Mouse (Mus musculus): Measurements from ENCODE around the gene Kansl1. TPM values are rescaled to one million over a fixed set of nuclear protein-coding genes. Genes with fewer than 3 reads are reported as not detected.

Kansl1 gene
- total and polyA plus RNA-seq, 3 experiments, result 31.7 to 143 (median 100) TPM

DNA sequence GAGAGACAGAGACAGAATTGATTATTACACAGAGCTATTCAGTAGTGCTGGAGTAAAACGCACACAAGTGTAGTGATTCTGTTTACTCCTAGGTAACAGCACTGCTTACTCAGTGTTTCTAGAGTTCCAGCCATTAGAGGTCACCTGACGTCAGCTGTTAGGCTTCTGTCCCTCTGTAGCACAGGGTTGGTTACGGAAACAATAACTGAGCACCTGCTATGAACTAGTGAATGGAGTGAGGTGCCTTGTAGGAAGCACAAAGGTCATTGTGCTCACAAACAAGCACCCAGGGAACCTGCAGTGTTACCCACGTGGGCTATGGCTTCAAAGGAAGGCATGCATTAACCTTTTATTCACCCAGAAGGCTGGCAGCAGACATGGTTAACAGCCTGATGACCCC, 10.8 kb upstream of the Kansl1 start:
- H3K4me1 ChIP-seq (ENCODE audit: insufficient read depth, low read depth, low read length), result no peaks in the 10 kb centered on the region
- DNase-seq (ENCODE audit: low spot score) (no peak), ATAC-seq (ENCODE audit: extremely low read depth, insufficient number of reproducible peaks, low FRiP score, poor library complexity, severe bottlenecking) (no peak)
- H3K36me3 ChIP-seq (replicated peaks), result no peaks in the 10 kb centered on the region
- peaks cover 21% of the 10 kb centered on the region for H3K27me3 ChIP-seq (ENCODE audit: insufficient read depth, low read length)
- no peak overlapping the region for H3K4me3 ChIP-seq (ENCODE audit: low read depth, low read length)
- no peak for TF ChIP-seq CTCF (IDR thresholded peaks at IDR 0.05; ENCODE audit: low read depth, low read length)
- TF ChIP-seq GATA2 (IDR thresholded peaks at IDR 0.05; ENCODE audit: borderline replicate concordance, low read depth, low read length), result no peak
- TF ChIP-seq TAL1 (conservative IDR thresholded peaks at IDR 0.05; ENCODE audit: low read depth, low read length), result no peak
- TF ChIP-seq GATA1 (IDR thresholded peaks at IDR 0.05; ENCODE audit: borderline replicate concordance, low read length), result no peak
- TF ChIP-seq POLR2AphosphoS5 (IDR thresholded peaks at IDR 0.05; ENCODE audit: insufficient replicate concordance, low read depth, low read length), result no peak
- H3K9me3 ChIP-seq (replicated peaks), result no peaks in the 10 kb centered on the region

DNA sequence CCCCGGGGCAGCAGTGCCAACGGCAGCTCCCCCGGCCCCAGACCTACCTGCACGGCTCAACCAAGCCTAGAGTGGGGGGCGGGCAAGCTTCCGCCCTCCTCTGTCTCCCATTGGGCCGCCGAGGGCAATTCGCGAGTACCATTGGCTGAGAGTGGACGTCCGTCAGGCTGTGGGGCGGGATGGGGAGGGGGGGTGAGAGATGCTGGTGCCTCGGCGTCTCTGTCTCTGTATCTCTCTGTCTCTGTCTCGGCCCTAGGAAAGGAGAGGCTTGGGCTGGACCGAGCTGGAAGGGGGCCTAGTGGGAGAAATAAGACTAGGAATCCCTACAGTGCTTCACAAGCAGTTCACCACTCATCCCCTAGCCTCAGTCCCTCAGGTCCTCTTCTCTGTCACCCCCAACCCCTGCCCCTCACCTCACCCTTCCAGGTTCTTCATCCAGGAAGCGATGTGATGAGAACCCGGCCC, 742 bp upstream of the Kansl1 start:
- H3K36me3 ChIP-seq (replicated peaks), result peaks cover 12% of the 10 kb centered on the region
- DNase-seq (ENCODE audit: low spot score) (peak; percentile 95), ATAC-seq (ENCODE audit: extremely low read depth, insufficient number of reproducible peaks, low FRiP score, poor library complexity, severe bottlenecking) (peak; percentile 100)
- H3K4me1 ChIP-seq (ENCODE audit: insufficient read depth, low read depth, low read length), result peaks cover 20% of the 10 kb centered on the region
- peaks cover 1% of the 10 kb centered on the region for H3K27me3 ChIP-seq (ENCODE audit: insufficient read depth, low read length)
- H3K4me3 ChIP-seq (ENCODE audit: low read depth, low read length), result peak overlapping the region; percentile 89
- H3K9me3 ChIP-seq (replicated peaks), result no peaks in the 10 kb centered on the region
- TF ChIP-seq CTCF (IDR thresholded peaks at IDR 0.05; ENCODE audit: low read depth, low read length) (no peak), TAL1 (conservative IDR thresholded peaks at IDR 0.05; ENCODE audit: low read depth, low read length) (no peak), GATA2 (IDR thresholded peaks at IDR 0.05; ENCODE audit: borderline replicate concordance, low read depth, low read length) (no peak), GATA1 (IDR thresholded peaks at IDR 0.05; ENCODE audit: borderline replicate concordance, low read length) (no peak), POLR2AphosphoS5 (IDR thresholded peaks at IDR 0.05; ENCODE audit: insufficient replicate concordance, low read depth, low read length) (no peak)

DNA sequence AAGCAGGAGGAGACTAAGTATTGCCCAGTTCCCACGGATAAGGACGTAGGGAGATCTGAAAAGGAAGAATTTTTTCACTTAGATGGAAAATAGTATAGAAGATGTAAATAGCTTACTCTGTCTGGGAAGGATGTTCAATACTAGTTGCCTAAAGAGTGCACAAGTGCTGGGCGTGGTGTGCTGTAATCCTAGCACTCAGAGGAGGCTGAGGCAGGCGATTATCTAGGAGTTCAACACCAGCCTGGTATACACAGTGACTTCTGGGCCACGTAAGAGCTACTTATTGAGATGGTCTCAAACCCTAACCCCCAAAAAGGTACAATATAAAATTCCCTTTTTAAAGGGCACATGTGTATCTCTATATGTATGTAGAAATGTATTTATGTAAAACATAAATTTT, 963 bp downstream of the Kansl1 start:
- H3K4me3 ChIP-seq (ENCODE audit: low read depth, low read length), result no peak overlapping the region
- H3K9me3 ChIP-seq (replicated peaks), result no peaks in the 10 kb centered on the region
- H3K4me1 ChIP-seq (ENCODE audit: insufficient read depth, low read depth, low read length), result peaks cover 21% of the 10 kb centered on the region
- DNase-seq (ENCODE audit: low spot score) (no peak), ATAC-seq (ENCODE audit: extremely low read depth, insufficient number of reproducible peaks, low FRiP score, poor library complexity, severe bottlenecking) (no peak)
- no peak for TF ChIP-seq CTCF (IDR thresholded peaks at IDR 0.05; ENCODE audit: low read depth, low read length)
- TF ChIP-seq TAL1 (conservative IDR thresholded peaks at IDR 0.05; ENCODE audit: low read depth, low read length), result no peak
- no peak for TF ChIP-seq GATA1 (IDR thresholded peaks at IDR 0.05; ENCODE audit: borderline replicate concordance, low read length)
- no peak for TF ChIP-seq POLR2AphosphoS5 (IDR thresholded peaks at IDR 0.05; ENCODE audit: insufficient replicate concordance, low read depth, low read length)
- no peak for TF ChIP-seq GATA2 (IDR thresholded peaks at IDR 0.05; ENCODE audit: borderline replicate concordance, low read depth, low read length)
- H3K27me3 ChIP-seq (ENCODE audit: insufficient read depth, low read length), result no peaks in the 10 kb centered on the region
- H3K36me3 ChIP-seq (replicated peaks), result peaks cover 27% of the 10 kb centered on the region

DNA sequence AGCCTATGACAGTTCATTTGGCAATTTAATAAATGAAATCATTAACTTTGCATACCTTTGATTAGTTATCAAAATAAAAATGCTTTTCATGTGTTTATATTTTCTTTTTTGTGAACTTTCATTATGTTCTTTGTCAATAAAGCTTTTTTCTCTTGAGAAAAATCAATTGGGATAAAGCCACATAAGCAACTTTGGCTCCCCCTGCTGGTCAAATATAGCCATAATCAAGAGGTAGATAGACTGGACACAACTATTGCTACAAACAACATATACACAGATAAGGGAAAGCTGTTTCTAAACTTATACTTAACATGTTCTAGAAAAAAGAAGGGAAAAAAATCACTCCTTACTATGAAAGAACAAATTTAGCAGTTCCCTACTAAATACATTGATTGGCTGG, 7.1 kb downstream of the Kansl1 start:
- Histone ChIP-seq H3K36me3 (replicated peaks) (peaks cover 50% of the 10 kb centered on the region), H3K4me1 (ENCODE audit: insufficient read depth, low read depth, low read length) (peaks cover 3% of the 10 kb centered on the region), H3K27me3 (ENCODE audit: insufficient read depth, low read length) (no peaks in the 10 kb centered on the region), H3K4me3 (ENCODE audit: low read depth, low read length) (no peak overlapping the region), H3K9me3 (replicated peaks) (no peaks in the 10 kb centered on the region)
- DNase-seq (ENCODE audit: low spot score) (peak; percentile 14), ATAC-seq (ENCODE audit: extremely low read depth, insufficient number of reproducible peaks, low FRiP score, poor library complexity, severe bottlenecking) (no peak)
- TF ChIP-seq CTCF (IDR thresholded peaks at IDR 0.05; ENCODE audit: low read depth, low read length), result peak; percentile 20; the same call in 1 of the 2 replicates
- TF ChIP-seq TAL1 (conservative IDR thresholded peaks at IDR 0.05; ENCODE audit: low read depth, low read length), result no peak
- no peak for TF ChIP-seq GATA2 (IDR thresholded peaks at IDR 0.05; ENCODE audit: borderline replicate concordance, low read depth, low read length)
- no peak for TF ChIP-seq POLR2AphosphoS5 (IDR thresholded peaks at IDR 0.05; ENCODE audit: insufficient replicate concordance, low read depth, low read length)
- no peak for TF ChIP-seq GATA1 (IDR thresholded peaks at IDR 0.05; ENCODE audit: borderline replicate concordance, low read length)

DNA sequence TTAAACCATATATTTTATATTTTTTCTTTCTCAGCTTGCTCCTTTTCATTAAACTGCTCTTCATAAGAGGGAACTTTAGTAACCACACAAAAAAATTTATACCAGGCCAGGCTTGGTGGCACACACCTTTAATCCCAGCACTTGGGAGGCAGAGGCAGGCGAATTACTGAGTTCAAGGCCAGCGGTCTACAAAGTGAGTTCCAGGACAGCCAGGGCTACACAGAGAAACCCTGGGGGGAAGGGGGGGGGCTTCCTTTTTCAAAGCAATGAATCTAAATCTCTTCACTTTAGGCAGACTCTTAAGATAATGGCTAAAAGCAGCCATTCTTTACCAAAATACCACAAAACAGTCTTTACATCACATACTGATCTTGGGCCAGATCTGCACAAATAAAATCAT, 9.0 kb downstream of the Kansl1 start:
- H3K36me3 ChIP-seq (replicated peaks), result peaks cover 48% of the 10 kb centered on the region
- H3K27me3 ChIP-seq (ENCODE audit: insufficient read depth, low read length), result no peaks in the 10 kb centered on the region
- H3K4me1 ChIP-seq (ENCODE audit: insufficient read depth, low read depth, low read length), result peaks cover 3% of the 10 kb centered on the region; the same call in 1 of the 2 replicates
- ATAC-seq (ENCODE audit: extremely low read depth, insufficient number of reproducible peaks, low FRiP score, poor library complexity, severe bottlenecking) (no peak), DNase-seq (ENCODE audit: low spot score) (no peak)
- no peak overlapping the region for H3K4me3 ChIP-seq (ENCODE audit: low read depth, low read length)
- H3K9me3 ChIP-seq (replicated peaks), result no peaks in the 10 kb centered on the region
- TF ChIP-seq GATA1 (IDR thresholded peaks at IDR 0.05; ENCODE audit: borderline replicate concordance, low read length) (no peak), CTCF (IDR thresholded peaks at IDR 0.05; ENCODE audit: low read depth, low read length) (no peak), POLR2AphosphoS5 (IDR thresholded peaks at IDR 0.05; ENCODE audit: insufficient replicate concordance, low read depth, low read length) (no peak), TAL1 (conservative IDR thresholded peaks at IDR 0.05; ENCODE audit: low read depth, low read length) (no peak), GATA2 (IDR thresholded peaks at IDR 0.05; ENCODE audit: borderline replicate concordance, low read depth, low read length) (no peak)

DNA sequence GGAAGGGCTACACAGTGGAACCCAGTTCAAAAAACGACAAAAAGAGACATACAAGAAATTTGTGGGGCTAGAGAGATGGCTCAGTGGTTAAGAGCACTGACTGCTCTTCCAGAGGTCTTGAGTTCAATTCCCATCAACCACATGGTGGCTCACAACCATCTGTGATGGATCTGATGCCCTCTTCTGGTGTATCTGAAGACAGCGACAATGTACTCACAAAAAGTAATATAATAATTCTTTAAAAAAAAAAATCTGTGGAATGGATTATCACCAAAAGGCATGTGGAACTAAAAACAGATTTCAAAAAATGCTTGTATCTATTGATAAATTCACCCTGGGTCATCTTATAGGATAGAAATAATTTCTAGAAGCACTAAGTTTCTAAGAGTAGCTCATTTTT, 10.2 kb downstream of the Kansl1 start:
- Histone ChIP-seq H3K9me3 (replicated peaks) (no peaks in the 10 kb centered on the region), H3K36me3 (replicated peaks) (peaks cover 38% of the 10 kb centered on the region), H3K4me1 (ENCODE audit: insufficient read depth, low read depth, low read length) (peaks cover 2% of the 10 kb centered on the region; the same call in 1 of the 2 replicates), H3K27me3 (ENCODE audit: insufficient read depth, low read length) (no peaks in the 10 kb centered on the region), H3K4me3 (ENCODE audit: low read depth, low read length) (no peak overlapping the region)
- DNase-seq (ENCODE audit: low spot score) (no peak), ATAC-seq (ENCODE audit: extremely low read depth, insufficient number of reproducible peaks, low FRiP score, poor library complexity, severe bottlenecking) (no peak)
- TF ChIP-seq CTCF (IDR thresholded peaks at IDR 0.05; ENCODE audit: low read depth, low read length), result no peak
- no peak for TF ChIP-seq GATA1 (IDR thresholded peaks at IDR 0.05; ENCODE audit: borderline replicate concordance, low read length)
